Mouse (Mus musculus) liver, embryonic 11.5 days (tissue): ENCODE results near the gene Rps13. TPM values are rescaled to one million over a fixed set of nuclear protein-coding genes. Genes with fewer than 3 reads are reported as not detected.
A peak's percentile ranks its signal among the peaks of the same experiment; 100 is the strongest.

ENCODE experiments used
- ATAC-seq: fragments of 200-750 bp; cut with Nextera tagmentation; replicated peaks from 2 replicates; pipeline ENCODE4 v1.8.0; 2017; ENCODE audit warnings: moderate number of reproducible peaks, mild to moderate bottlenecking, moderate TSS enrichment, moderate library complexity; ENCODE audit not compliant: low FRiP score
- DNase-seq: peaks from one replicate; pipeline ENCODE4 v3.0.0-alpha.2; 2017; ENCODE audit warnings: low spot score
- H3K27ac ChIP-seq: fragments of 300-500 bp; sonication (generic); 2 replicates; pipeline ENCODE4 v1.5.1; 2014; ENCODE audit warnings: mild to moderate bottlenecking, low read depth, low read length, control low read depth
- H3K27me3 ChIP-seq: fragments of 300-500 bp; sonication (generic); replicated peaks from 2 replicates; pipeline ENCODE4 v1.6.1; 2014; ENCODE audit warnings: low read length, mixed read lengths; ENCODE audit not compliant: control insufficient read depth, insufficient read depth
- H3K36me3 ChIP-seq: fragments of 300-500 bp; sonication (generic); 2 replicates; pipeline ENCODE4 v1.6.1; 2014; ENCODE audit warnings: mild to moderate bottlenecking, low read length, moderate library complexity, mixed read lengths; ENCODE audit not compliant: control insufficient read depth, insufficient read depth
- H3K4me1 ChIP-seq: fragments of 300-500 bp; sonication (generic); replicated peaks from 2 replicates; pipeline ENCODE4 v1.6.1; 2014; ENCODE audit warnings: low read length, mixed read lengths; ENCODE audit not compliant: control insufficient read depth, insufficient read depth
- H3K4me2 ChIP-seq: fragments of 300-500 bp; sonication (generic); 2 replicates; pipeline ENCODE4 v1.6.1; 2014; ENCODE audit warnings: mild to moderate bottlenecking, control low read depth, moderate library complexity
- H3K4me3 ChIP-seq: fragments of 300-500 bp; sonication (generic); 2 replicates; pipeline ENCODE4 v1.5.1; 2014; ENCODE audit warnings: low read depth, low read length, control low read depth
- H3K9ac ChIP-seq: fragments of 300-500 bp; sonication (generic); 2 replicates; pipeline ENCODE4 v1.6.1; 2014; ENCODE audit warnings: low read depth, low read length, control low read depth
- H3K9me3 ChIP-seq: fragments of 300-500 bp; sonication (generic); 2 replicates; pipeline ENCODE4 v1.6.1; 2016; ENCODE audit warnings: low read length, inconsistent platforms, mixed read lengths; ENCODE audit not compliant: control insufficient read depth
- WGBS: fragments of 180-500 bp; shearing (Covaris S2); extraction: QIAGEN DNeasy Blood & Tissue Kit; methylation state at CpG from one replicate; pipeline ENCODE4 v1.1.7; 2014; 5-methylcytosine and 5-hydroxymethylcytosine counted together
- polyA plus RNA-seq: library from polyadenylated mRNA; unstranded; fragments of >200 nt; fragmentation: Nextera tagmentation; extraction: Ambion mirVana; gene quantifications from 2 replicates; pipeline ENCODE4 v1.2.1, GENCODE M21; 2014

Gene Rps13
- polyA plus RNA-seq, 1 experiment from 2014 or later, result 1,113 TPM

DNA sequence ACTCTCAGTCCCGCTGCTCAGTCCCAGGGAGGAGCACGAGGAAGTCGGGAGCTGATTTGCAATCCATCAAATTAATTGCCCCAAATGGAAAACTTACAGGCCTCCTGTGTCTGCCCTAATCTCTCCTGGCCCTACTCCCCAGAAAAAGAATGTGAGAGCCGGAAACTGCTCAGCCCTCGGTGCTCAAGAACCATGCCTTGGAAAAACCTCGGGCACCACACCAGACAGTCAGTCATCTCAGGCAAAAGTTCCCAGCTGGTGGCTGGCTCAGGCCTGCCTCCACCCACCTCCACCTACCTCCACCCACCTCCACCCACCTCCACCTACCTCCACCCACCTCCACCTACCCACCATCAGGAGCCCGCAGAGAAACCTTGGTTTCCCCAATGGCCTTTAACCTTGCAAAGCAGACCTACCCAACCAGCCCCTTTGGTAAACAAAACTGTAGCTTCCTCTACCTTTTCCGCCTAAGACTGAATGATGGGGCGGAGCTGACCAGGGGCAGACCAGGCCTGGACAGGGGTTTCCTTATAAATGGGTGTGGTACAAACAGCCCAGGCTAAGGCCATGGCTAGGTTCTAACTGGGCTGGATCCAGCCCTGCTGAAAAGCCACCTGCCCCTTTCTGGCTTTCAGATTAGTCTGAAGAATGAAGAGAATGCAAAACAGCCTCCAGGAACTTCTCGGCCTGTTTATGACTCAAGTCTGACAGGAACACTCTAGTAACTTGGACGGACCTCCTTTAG lies 47.2 kb downstream of the Rps13 start:
- H3K27ac ChIP-seq, result peak overlapping the region; percentile 70
- H3K36me3 ChIP-seq, result no peaks in the 10 kb centered on the region
- ATAC-seq, result peak; percentile 30; the same call in 1 of the 2 replicates
- H3K9ac ChIP-seq, result no peak overlapping the region
- H3K27me3 ChIP-seq, result no peaks in the 10 kb centered on the region
- H3K4me2 ChIP-seq, result no peak overlapping the region; the same call in 1 of the 2 replicates
- DNase-seq, result no peak
- no peak overlapping the region for H3K4me3 ChIP-seq
- no peaks in the 10 kb centered on the region for H3K9me3 ChIP-seq
- WGBS, result 51% methylated on average over 11 of the region's 11 CpGs
- peaks cover 42% of the 10 kb centered on the region for H3K4me1 ChIP-seq

DNA sequence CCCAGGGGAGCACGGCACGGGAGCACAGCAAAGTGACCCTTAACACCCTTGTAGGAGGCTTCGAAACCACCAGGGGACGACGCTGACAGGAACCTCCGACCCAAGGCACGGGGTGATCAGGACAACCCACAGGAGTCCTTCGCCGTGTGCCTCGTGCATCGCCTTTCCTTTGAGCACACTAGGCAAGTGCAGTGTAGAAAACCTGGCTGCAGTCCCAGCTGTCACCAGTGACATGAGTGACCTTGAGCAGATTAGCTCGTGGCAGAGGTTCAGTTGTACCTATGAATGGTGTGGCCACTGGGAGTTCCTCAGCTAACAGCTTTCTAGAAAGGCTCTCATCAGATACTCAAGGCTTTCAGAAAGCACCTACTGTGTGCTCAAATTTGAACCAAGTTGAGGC lies 47.8 kb downstream of the Rps13 start:
- Histone ChIP-seq H3K4me2 (no peak overlapping the region), H3K4me3 (no peak overlapping the region), H3K36me3 (no peaks in the 10 kb centered on the region), H3K27ac (peak overlapping the region; percentile 70), H3K4me1 (peaks cover 42% of the 10 kb centered on the region), H3K9me3 (no peaks in the 10 kb centered on the region), H3K27me3 (no peaks in the 10 kb centered on the region), H3K9ac (no peak overlapping the region)
- DNase-seq (no peak), ATAC-seq (no peak)
- 62% methylated on average over 12 of the region's 12 CpGs for WGBS

DNA sequence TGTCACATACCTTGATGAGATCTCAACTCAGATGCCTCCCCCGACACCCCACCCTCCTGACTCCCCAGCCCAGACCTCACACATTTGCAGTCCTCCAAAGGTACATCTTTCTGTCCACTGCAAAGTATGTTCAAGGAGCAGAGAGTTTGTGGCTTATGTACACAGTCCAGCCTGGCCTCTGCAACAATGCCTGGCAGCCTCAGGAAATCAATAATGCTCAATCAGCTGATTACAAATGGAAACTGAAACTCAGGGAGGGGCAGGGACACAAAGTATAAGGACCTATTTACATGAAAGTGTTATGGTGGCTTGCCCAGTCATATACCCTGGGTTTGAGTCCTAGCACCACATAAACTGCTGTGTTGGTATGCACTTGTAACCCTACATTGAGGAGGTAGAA lies 48.8 kb downstream of the Rps13 start:
- H3K4me1 ChIP-seq, result peaks cover 35% of the 10 kb centered on the region
- no peaks in the 10 kb centered on the region for H3K36me3 ChIP-seq
- 42% methylated on average over 1 of the region's 1 CpGs for whole genome bisulfite sequencing

DNA sequence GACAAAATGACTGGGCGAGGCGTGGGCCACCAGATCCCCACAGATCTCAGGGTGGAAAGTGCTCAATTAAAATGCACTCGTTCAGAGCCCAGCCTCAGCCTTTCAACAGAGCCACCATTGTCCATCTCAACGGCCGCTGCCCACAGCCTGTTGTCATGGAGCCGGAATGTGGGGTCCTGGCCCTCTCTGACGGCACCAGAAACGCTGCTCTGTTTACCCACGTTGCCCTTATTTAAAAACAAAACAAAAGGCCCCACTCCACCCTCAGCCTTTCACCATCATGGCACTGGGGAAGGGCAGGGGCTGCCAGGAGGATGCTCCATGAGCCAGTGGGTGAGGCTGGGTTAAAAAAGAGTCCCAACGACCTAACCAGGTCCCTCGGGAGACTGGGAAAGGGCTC lies 51.2 kb downstream of the Rps13 start:
- ATAC-seq, result no peak
- 67% methylated on average over 11 of the region's 11 CpGs for WGBS
- peaks cover 18% of the 10 kb centered on the region for H3K4me1 ChIP-seq

More for the DNA sequence above, 48.8 kb downstream of the Rps13 start:
- Histone ChIP-seq H3K27me3 (no peaks in the 10 kb centered on the region), H3K4me3 (no peak overlapping the region), H3K4me2 (no peak overlapping the region), H3K9me3 (no peaks in the 10 kb centered on the region), H3K9ac (no peak overlapping the region), H3K27ac (no peak overlapping the region; the same call in 1 of the 2 replicates)
- ATAC-seq (0 out of 2 replicates have a peak, but pooled peaks have one; percentile 21), DNase-seq (no peak)

More for the DNA sequence above, 51.2 kb downstream of the Rps13 start:
- no peak overlapping the region for H3K4me3 ChIP-seq
- no peaks in the 10 kb centered on the region for H3K27me3 ChIP-seq
- no peak overlapping the region for H3K27ac ChIP-seq
- H3K9me3 ChIP-seq, result no peaks in the 10 kb centered on the region
- H3K36me3 ChIP-seq, result no peaks in the 10 kb centered on the region
- DNase-seq, result no peak
- no peak overlapping the region for H3K9ac ChIP-seq
- no peak overlapping the region for H3K4me2 ChIP-seq

Other genes with a start within 250 kb of the Rps13 start
- gene Gm4353, start 249.6 kb downstream of the Rps13 start, polyA plus RNA-seq, result 0.78 and 0.93 TPM in 2 replicates
- gene Plekha7, start 25.8 kb downstream of the Rps13 start, polyA plus RNA-seq, result 4.9 and 7.9 TPM in 2 replicates
- gene Pik3c2a, start 109.3 kb upstream of the Rps13 start, polyA plus RNA-seq, result 14.9 and 16.8 TPM in 2 replicates
- 8.1 and 8.3 TPM in 2 replicates for gene Nucb2, start 170.2 kb upstream of the Rps13 start, polyA plus RNA-seq